Mouse (Mus musculus) kidney, postnatal 0 days (tissue): ENCODE results near the gene Pde1b. TPM values are rescaled to one million over a fixed set of nuclear protein-coding genes. Genes with fewer than 3 reads are reported as not detected.

Experiments
- ATAC-seq: fragments of 200-750 bp; cut with Nextera tagmentation; replicated peaks from 2 replicates; pipeline ENCODE4 v1.8.0; 2017; ENCODE audit warnings: low read depth, moderate number of reproducible peaks, moderate TSS enrichment, moderate library complexity; ENCODE audit not compliant: low FRiP score
- DNase-seq: peaks from one replicate; pipeline ENCODE4 v3.0.0-alpha.2; 2016; ENCODE audit warnings: low spot score
- H3K27ac ChIP-seq: fragments of 300-500 bp; sonication (generic); 2 replicates; pipeline ENCODE4 v1.5.1; 2014; ENCODE audit warnings: mild to moderate bottlenecking
- H3K27me3 ChIP-seq: fragments of 300-500 bp; sonication (generic); 2 replicates; pipeline ENCODE4 v1.6.1; 2014; ENCODE audit warnings: low read length, mixed read lengths; ENCODE audit not compliant: insufficient read depth
- H3K36me3 ChIP-seq: fragments of 300-500 bp; sonication (generic); 2 replicates; pipeline ENCODE4 v1.6.1; 2014; ENCODE audit warnings: low read length, mixed read lengths; ENCODE audit not compliant: insufficient read depth
- H3K4me1 ChIP-seq: fragments of 300-500 bp; sonication (generic); replicated peaks from 2 replicates; pipeline ENCODE4 v1.6.1; 2014; ENCODE audit warnings: antibody characterized with exemption, low read length, mixed read lengths; ENCODE audit not compliant: insufficient read depth
- H3K4me2 ChIP-seq: fragments of 300-500 bp; sonication (generic); 2 replicates; pipeline ENCODE4 v1.6.1; 2014; ENCODE audit warnings: mild to moderate bottlenecking, low read length, moderate library complexity, mixed read lengths
- H3K4me3 ChIP-seq: fragments of 300-500 bp; sonication (generic); replicated peaks from 2 replicates; pipeline ENCODE4 v1.5.1; 2014; ENCODE audit warnings: low read depth, low read length
- H3K9ac ChIP-seq: fragments of 300-500 bp; sonication (generic); 2 replicates; pipeline ENCODE4 v1.6.1; 2014; ENCODE audit warnings: low read depth, low read length
- H3K9me3 ChIP-seq: fragments of 300-500 bp; sonication (generic); replicated peaks from 2 replicates; pipeline ENCODE4 v1.6.1; 2016; ENCODE audit warnings: low read length, inconsistent platforms, mixed read lengths
- CTCF ChIP-seq: IDR thresholded peaks from 2 replicates; pipeline ENCODE4 v1.5.1; 2016; ENCODE audit warnings: antibody characterized with exemption, low read depth, mild to moderate bottlenecking, moderate library complexity
- polyA plus RNA-seq: library from polyadenylated mRNA; unstranded; fragments of >200 nt; fragmentation: Nextera tagmentation; extraction: Ambion mirVana; gene quantifications from 2 replicates; pipeline ENCODE4 v1.2.1, GENCODE M21; 2015

Pde1b gene
- polyA plus RNA-seq, 1 experiment from 2014 or later: 3.5 TPM

DNA sequence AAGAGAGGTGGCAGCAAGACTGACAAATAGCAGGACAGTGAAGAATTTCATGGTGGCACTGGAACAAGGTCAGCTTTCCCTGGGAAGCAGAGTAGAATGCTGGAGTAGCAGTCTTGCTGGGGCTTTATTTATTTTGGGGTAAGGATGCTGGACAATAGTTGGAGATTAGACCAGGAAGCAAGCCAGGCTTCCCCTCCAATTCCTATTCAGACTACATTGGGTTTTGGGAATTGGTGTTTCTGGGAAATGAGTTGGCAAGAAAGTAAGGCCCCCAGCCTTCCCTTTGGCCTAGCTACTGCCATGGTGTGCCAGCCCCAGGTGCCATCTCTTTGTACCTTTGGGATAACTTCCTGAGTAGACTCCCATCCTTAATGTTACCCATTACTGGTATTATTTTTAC is 62.1 kb downstream of the Pde1b start, which contains the start of gene Glycam1:
Glycam1 (minus strand) TSS at position 101 of the 400 bp plus-strand sequence.
- Histone ChIP-seq H3K27ac (no peak within 1 kb of the TSS), H3K4me3 (no peak within 1 kb of the TSS), H3K9me3 (no peaks in the 10 kb centered on the region), H3K4me1 (no peaks in the 10 kb centered on the region), H3K27me3 (no peaks in the 10 kb centered on the region), H3K4me2 (no peak within 1 kb of the TSS), H3K36me3 (no peaks in the 10 kb centered on the region), H3K9ac (no peak within 1 kb of the TSS)
- ATAC-seq (no peak), DNase-seq (no peak)
- no peak for TF ChIP-seq CTCF

Other genes starting within 250 kb of the Pde1b start
- 1.9 and 2.8 TPM in 2 replicates for gene Nfe2, start 244.6 kb upstream of the Pde1b start, polyA plus RNA-seq
- gene Copz1, start 230.3 kb upstream of the Pde1b start, polyA plus RNA-seq: 237 and 263 TPM in 2 replicates
- 0.47 and 0.65 TPM in 2 replicates for gene Gpr84, start 192.4 kb upstream of the Pde1b start, polyA plus RNA-seq
- gene Zfp385a, start 162.9 kb upstream of the Pde1b start, polyA plus RNA-seq: 11.3 and 11.8 TPM in 2 replicates
- 19.4 and 22.0 TPM in 2 replicates for gene Itga5, start 136.3 kb upstream of the Pde1b start, polyA plus RNA-seq
- not detected in 2 replicates for gene Gtsf1, start 72.6 kb upstream of the Pde1b start, polyA plus RNA-seq
- not detected in 2 replicates for gene Gtsf2, start 54.6 kb upstream of the Pde1b start, polyA plus RNA-seq
- 1.2 and 1.5 TPM in 2 replicates for gene Nckap1l, start 49.2 kb upstream of the Pde1b start, polyA plus RNA-seq
- gene Ppp1r1a, start 35.0 kb downstream of the Pde1b start, polyA plus RNA-seq: 85.5 and 93.2 TPM in 2 replicates
- gene Glycam1, start 62.0 kb downstream of the Pde1b start, polyA plus RNA-seq: not detected in 2 replicates